Mouse (Mus musculus) adrenal gland, postnatal 4 days (tissue): Measurements from ENCODE around the gene Hist1h2ai. TPM values are rescaled to one million over a fixed set of nuclear protein-coding genes. Genes with fewer than 3 reads are reported as not detected.
"Not testable (repeated sequence)": the region's sequence is repeated elsewhere in the genome, so short reads cannot be mapped to it uniquely, and the experiment has no call there.

Experiments
- DNase-seq, 2 experiments: peaks; one replicate each; pipeline ENCODE4 v3.0.0; 2021 to 2022; ENCODE audit warnings: low spot score in 2 of 2, mixed read lengths in 2 of 2
- total RNA-seq, 2 experiments: library from RNA; stranded (reverse); gene quantifications; 2 replicates each; pipeline ENCODE4 v1.2.3; 2021

The Hist1h2ai gene
- total RNA-seq, 2 experiments from 2014 or later, result 319 to 362 TPM

DNA sequence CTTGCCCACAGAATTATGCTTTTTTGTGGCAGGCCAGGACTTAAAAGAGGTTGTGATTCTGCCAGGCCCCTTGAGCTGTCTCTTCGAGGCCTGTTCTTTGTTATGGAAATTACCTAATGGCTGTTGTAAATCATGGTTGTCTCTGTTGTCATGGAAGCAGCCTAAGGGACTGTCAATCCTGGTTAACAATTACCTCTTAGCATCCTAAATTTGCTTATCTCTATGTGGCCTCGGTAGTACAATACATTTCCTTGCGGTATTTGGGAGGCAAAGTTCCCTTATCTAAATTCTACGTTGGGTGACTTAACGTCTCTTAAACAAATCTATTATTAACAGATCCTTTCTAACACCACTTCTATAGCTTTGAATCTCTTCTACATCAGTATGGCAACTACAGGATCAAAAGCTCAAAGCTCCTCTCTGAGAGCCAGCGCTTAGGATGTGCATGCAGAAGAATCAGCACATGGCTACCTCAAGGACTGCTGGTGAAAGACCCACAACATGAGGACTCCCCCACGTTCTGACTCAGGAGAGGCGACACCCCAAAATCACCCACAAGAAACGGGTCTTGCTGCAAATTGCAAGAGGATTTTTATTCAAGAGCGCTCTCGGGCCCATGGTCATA is 11.8 kb downstream of the Hist1h2ai start:
- no peak for DNase-seq

DNA sequence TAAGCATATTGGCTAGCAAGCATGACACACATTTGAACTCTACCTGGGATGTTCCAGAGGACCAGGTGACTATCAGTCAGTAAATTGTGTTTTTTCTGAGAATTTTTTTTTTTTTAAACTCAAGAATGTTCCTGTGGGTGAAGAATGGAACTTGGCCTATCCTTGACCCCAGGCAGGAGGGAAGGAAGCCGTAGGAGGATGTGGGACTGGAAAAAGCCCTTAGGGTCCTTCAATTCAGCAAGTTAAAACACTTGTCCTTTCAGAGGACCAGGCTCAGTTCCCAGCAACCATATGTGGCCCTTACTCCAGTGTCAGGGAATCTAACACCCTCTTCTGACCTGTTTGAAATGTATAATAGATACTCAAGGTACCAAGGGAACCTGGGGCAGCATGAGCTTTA is 13.3 kb downstream of the Hist1h2ai start:
- DNase-seq, result no peak

DNA sequence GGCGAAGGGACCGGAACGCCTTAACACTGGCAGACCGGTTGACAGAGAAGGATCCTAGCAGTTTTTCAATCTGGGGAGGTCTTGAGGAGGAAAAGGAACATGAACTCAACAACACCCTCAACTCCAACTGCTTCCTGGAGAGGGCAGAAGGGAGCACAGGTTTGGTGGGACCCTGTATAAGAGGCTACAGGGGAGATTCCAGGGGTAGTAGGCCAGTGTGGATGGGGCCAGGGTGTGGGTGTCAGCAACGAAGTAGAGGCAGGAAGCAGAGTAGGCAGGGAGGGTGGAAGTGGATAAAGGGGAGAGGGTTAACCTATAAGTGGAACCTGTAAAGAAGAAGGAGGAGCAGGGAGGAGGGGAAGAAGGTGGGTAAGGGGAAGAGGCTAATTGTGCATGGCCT is 17.2 kb downstream of the Hist1h2ai start:
- DNase-seq, result no peak

DNA sequence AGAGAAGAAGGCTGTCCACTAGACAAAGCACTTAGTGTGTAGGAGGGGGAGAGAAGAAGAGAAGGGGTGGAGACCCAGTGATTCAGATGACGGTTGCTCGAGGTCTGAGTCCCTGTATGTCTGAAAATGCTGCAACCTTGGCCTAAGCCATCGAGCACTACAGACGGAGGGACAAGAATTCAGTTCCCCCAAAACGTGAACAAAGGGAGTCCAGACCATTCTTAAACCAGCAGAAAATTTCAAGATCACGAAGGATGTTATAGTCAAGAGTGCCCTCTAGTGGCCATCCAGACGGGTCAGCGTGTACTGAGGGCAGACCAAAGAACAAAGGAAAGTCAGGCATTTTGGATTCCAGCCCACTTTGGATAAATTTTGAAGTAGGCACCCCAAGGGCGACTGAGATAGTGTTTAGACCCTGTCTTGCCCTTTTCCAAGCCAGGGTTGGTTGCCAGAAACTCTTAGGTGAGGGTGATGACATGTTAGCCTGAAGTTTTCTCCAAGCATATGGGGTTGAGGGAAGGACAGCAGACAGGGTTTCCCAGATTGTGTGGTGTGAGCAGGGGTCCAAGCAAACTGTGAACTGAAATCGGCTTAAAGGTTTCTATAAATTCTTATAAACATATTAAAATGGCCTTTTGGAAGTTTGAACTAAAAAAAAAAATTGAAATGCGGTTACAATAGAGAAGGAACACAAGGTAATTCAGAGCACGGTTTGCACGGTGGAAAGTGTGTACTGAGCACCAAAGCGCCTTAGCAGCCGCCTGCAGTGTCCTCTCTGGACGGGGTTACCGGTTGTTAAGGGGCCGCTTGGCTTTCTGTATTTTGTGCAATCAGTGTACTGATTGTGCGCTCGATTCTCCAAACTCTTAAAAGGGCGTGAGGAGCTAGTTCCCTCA is 18.0 kb downstream of the Hist1h2ai start:
- DNase-seq, result no peak

DNA sequence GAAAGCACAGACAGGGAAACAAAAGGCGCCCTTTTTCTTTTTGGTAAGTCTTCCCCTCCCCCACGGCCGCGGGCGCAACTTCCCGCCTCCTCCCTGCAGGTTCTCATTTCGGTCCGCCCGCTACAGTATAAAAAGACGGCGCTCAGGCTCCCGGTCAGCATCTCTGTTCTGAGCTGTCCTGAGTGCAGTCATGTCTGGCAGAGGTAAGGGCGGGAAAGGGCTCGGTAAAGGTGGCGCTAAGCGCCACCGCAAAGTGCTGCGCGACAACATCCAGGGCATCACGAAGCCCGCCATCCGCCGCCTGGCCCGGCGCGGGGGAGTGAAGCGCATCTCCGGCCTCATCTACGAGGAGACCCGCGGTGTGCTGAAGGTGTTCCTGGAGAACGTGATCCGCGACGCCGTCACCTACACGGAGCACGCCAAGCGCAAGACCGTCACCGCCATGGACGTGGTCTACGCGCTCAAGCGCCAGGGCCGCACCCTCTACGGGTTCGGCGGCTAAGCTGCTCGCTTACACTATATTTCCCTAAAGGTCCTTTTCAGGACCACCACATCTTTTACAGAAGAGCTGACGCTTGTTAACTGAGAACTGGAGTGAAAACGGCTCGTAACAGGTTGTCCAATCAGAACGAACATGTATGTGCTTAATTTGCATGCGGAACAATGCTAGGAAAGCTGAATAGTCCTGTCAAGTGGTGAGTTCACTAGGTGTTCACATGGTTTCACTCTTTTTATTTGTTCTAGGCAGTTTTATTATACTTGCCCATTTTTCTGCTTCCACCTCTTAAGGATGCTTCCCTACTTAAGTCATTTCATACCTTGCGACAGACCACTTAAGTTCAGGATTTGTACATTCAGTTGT is 18.9 kb downstream of the Hist1h2ai start, which contains the start of gene Hist1h4j:
Gene Hist1h4j (plus strand): TSS at position 159 of the 862 bp plus-strand sequence.
- DNase-seq, result peak in 1 of 2 experiments; percentile 41

DNA sequence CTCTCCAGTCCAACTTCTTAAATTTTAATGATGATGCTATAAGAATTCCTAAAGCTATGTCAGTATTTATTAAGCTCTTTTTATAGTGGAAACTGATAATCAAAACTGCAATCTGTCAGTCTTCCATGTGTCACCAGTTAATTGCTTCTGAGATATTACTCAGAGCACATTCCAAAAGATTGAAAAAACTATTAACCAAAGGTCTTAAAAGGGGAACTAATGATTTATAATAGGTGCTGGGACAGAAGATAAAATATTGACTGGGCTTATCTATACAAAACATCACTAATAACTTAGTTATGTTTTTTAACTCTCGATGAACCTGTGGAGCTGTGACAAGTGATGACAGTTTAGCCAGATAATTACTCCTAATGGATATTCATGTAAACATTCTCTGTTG is 28.8 kb downstream of the Hist1h2ai start:
- no peak for DNase-seq

DNA sequence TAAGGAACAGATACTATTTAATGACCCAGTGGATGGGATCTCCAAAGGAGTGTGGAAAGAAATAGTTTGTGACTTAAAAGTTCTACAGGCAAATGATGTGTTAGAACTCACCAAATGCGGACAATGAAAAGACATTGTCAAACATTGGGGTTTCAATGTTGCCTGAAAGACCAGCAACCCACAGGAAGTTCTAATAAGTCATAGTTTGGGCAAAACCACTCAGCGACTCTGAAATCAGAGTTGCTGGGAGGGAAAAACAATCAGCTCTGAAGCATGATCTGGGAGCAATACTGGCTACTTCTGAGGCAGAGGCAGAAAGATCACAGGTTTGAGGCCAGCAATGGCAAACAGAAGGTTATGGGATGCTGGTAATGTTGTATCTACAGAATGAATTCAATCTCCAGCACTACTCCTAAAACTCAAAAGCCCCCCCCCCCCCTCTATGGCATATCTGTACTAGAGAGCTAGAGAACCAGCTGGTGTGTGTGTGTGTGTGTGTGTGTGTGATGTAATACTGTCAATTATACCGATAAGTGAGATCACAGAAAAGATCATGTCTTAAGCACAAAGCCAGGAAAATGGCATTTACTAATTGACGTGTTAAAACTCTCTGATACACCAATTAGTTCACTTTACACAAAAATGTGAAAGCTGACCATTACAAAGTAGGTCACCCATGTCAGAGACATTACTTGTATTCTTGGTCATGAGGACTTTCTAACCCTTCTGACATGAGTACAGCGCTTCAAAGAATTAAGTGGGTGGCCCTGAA is 33.4 kb downstream of the Hist1h2ai start:
- no peak for DNase-seq

DNA sequence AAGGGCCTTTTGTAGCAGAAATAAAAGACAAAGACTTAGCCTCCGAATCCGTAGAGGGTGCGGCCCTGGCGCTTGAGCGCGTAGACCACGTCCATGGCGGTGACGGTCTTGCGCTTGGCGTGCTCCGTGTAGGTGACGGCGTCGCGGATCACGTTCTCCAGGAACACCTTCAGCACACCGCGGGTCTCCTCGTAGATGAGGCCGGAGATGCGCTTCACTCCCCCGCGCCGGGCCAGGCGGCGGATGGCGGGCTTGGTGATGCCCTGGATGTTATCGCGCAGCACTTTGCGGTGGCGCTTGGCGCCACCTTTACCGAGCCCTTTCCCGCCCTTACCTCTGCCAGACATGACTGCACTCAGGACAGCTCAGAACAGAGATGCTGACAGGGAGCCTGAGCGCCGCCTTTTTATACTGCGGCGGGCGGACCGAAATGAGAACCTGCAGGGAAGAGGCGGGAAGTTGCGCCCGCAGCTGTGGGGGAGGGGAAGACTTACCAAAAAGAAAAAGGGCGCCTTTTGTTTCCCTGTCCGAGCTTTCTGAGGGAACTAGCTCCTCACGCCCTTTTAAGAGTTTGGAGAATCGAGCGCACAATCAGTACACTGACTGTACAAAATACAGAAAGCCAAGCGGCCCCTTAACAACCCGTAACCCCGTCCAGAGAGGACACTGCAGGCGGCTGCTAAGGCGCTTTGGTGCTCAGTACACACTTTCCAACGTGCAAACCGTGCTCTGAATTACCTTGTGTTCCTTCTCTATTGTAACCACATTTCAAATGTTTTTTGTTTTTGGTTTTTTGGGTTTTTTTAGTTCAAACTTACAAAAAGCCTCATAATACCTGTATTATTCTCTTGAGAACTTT is 34.2 kb downstream of the Hist1h2ai start, which contains the start of gene Hist1h4k:
Gene Hist1h4k (minus strand): TSS at position 347 of the 859 bp plus-strand sequence.
- peak; percentile 82 to 84 for DNase-seq

DNA sequence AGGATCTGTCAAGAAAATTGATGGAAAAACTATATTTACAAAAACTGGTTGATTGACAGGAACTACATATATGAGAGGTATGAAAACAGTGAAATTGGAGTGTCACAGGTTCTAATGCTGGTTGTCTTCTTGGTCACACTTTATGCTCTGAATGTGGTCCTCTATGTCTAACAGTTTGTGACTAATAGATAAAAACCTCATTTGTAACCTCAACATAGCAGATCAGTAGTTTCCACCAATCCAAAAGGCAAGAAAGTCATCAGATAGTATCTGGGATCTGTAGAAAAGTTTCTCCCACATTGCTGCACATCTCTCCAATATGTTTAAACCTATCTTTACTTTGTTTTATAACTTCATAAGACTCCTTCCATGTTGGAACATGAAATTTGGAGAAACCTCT is 35.2 kb downstream of the Hist1h2ai start:
- DNase-seq, result no peak

DNA sequence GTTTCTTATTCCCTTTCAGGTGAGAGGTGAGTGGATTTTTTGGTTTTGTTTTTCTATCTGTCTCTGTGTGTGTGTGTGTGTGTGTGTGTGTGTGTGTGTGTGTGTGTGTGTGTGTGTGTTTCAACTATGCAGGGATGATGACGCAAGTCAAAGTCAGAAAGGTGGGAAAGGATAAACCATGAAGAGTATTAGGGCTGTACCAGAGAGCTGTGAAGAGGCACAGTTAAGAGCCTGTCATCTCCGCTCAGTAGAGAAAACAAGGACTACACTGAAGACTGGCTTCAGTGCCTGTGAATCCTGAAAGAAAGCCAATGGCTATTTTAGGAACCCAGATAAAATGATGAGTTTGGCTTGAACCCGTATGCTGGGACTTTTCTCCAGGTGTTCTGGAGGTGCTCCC is 35.6 kb downstream of the Hist1h2ai start:
- DNase-seq, result no peak

DNA sequence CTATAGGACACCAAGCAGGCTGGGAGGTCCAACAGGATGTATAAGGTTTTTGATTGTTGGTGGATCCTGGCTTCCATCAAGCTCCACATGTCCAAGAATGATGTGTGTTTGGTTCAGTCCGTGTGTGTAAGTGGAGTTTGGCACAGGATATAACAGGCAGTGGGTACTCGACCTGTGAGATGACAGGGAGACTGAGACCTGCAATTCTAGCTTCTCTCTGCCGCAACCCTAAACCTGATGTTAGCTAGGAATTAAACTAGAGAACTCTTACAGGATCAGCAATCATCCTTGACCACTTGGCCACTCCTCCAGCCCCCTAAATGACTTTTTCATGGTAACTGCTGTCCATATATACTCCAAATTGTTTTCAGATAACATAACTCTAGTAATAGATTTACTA is 36.1 kb downstream of the Hist1h2ai start:
- no peak for DNase-seq

DNA sequence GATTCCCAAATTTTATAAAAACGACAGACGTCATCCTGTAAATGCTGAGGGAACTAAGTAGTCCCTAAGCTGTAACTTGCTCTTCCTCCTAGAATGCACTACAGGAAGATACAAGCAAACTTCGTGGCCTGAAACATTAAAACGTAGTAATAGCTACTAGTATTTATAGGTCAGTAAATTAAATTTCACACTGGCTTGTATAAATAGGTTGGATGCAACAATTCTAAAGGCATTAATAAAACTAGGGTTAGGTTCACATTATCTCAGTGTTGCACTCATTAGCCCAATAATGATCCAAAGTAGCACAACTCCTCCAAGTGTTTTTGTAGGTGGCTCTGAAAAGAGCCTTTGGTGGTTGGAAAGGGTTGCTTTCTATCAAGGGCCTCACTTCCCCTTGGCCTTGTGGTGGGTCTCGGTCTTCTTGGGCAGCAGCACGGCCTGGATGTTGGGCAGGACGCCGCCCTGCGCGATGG is 36.9 kb downstream of the Hist1h2ai start:
- DNase-seq, result no peak

DNA sequence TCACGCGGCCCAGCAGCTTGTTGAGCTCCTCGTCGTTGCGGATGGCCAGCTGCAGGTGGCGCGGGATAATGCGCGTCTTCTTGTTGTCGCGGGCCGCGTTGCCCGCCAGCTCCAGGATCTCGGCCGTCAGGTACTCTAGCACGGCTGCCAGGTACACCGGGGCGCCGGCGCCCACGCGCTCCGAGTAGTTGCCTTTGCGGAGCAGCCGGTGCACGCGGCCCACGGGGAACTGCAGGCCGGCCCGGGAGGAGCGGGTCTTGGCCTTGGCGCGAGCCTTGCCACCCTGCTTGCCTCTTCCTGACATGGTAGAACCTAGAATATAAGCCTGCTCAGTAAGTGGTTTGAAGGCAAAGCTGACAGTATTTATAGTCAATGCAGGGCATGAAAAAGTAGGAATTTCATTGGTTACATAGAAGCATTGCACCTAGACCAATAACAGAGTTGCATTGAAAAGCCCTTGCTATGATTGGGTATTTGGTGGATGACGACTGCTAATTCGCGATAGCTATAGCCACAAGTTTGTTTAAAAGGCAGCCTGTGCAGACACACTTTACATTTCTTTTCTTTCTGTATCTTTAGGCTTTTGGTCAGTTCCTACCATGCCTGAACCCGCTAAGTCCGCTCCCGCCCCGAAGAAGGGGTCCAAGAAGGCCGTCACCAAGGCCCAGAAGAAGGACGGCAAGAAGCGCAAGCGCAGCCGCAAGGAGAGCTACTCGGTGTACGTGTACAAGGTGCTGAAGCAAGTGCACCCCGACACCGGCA is 37.5 kb downstream of the Hist1h2ai start, which contains the start of the genes Hist1h2ak and Hist1h2bn:
Gene Hist1h2ak (minus strand): TSS at position 304 of the 762 bp plus-strand sequence.
Gene Hist1h2bn (plus strand): TSS at position 600 of the 762 bp plus-strand sequence.
- peak in 1 of 2 experiments; percentile 34 for DNase-seq

DNA sequence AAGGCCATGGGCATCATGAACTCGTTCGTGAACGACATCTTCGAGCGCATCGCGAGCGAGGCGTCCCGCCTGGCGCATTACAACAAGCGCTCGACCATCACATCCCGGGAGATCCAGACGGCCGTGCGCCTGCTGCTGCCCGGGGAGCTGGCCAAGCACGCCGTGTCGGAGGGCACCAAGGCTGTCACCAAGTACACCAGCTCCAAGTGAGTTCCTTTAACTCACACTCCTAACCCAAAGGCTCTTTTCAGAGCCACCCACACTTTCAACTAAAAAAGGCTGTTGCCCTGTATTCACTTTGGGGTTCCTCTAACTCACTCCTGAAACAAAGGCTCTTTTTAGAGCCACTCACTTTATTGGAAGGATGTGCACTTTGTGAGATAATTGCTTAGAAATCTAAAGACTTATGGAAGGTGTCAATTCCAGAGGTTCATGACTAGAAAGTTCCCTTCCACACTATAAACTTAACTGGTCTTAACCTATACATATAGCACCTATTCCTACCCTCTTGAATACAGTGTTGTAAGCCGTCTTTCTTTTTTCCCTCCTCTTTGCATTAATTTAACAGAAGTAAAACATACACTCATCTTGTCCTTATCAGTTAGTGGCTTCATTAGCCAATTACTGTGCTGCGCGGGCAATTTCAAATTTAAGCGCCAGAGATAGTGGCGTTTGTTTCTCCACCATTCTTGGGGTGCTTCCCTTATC is 38.2 kb downstream of the Hist1h2ai start:
- not testable (repeated sequence) for DNase-seq

DNA sequence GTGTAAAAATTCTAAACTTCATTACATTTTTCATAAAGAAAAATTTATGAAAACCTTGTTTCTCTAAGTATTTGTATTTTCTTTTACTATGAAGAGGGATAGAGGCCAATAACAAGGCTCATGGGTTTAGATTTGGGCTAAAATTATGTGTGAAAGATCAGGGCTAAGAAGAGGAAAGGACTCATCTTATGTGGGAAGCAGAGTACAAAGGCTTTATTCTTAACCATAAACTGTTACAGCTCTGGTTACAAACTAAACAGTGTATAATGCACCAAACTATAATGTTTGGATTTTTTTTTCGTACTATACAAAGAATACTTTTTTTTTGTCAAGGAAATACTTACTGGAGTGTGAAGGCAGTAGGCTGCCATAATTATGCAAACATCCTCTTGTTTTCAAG is 39.5 kb downstream of the Hist1h2ai start:
- no peak for DNase-seq
